Mouse (Mus musculus) hindbrain, embryonic 16.5 days (tissue): ENCODE results near the gene Exph5. TPM values are rescaled to one million over a fixed set of nuclear protein-coding genes. Genes with fewer than 3 reads are reported as not detected.

Source experiments
- ATAC-seq: fragments of 200-750 bp; cut with Nextera tagmentation; 2 replicates; pipeline ENCODE4 v1.8.0; 2017; ENCODE audit warnings: moderate TSS enrichment, moderate library complexity
- H3K27ac ChIP-seq: fragments of 300-500 bp; sonication (generic); 2 replicates; pipeline ENCODE4 v1.5.1; 2014; ENCODE audit warnings: low read depth, mild to moderate bottlenecking, control low read depth, low read length, moderate library complexity
- H3K27me3 ChIP-seq: fragments of 300-500 bp; sonication (generic); replicated peaks from 2 replicates; pipeline ENCODE4 v1.6.1; 2014; ENCODE audit warnings: low read length; ENCODE audit not compliant: control insufficient read depth, insufficient read depth
- H3K36me3 ChIP-seq: fragments of 300-500 bp; sonication (generic); 2 replicates; pipeline ENCODE4 v1.6.1; 2014; ENCODE audit warnings: mild to moderate bottlenecking, low read length, moderate library complexity, mixed read lengths; ENCODE audit not compliant: control insufficient read depth, insufficient read depth
- H3K4me1 ChIP-seq: fragments of 300-500 bp; sonication (generic); 2 replicates; pipeline ENCODE4 v1.6.1; 2014; ENCODE audit warnings: low read depth, low read length; ENCODE audit not compliant: control insufficient read depth, insufficient read depth
- H3K4me2 ChIP-seq: fragments of 300-500 bp; sonication (generic); 2 replicates; pipeline ENCODE4 v1.6.1; 2014; ENCODE audit warnings: mild to moderate bottlenecking, low read length, control low read depth, moderate library complexity
- H3K4me3 ChIP-seq: fragments of 300-500 bp; sonication (generic); 2 replicates; pipeline ENCODE4 v1.5.1; 2014; ENCODE audit warnings: mild to moderate bottlenecking, low read length, control low read depth, moderate library complexity
- H3K9ac ChIP-seq: fragments of 300-500 bp; sonication (generic); 2 replicates; pipeline ENCODE4 v1.6.1; 2014; ENCODE audit warnings: low read depth, mild to moderate bottlenecking, control low read depth, low read length, moderate library complexity
- H3K9me3 ChIP-seq: fragments of 300-500 bp; sonication (generic); 2 replicates; pipeline ENCODE4 v1.6.1; 2014; ENCODE audit warnings: mild to moderate bottlenecking, low read length, moderate library complexity; ENCODE audit not compliant: control insufficient read depth
- WGBS: fragments of 180-500 bp; shearing (Covaris S2); extraction: QIAGEN DNeasy Blood & Tissue Kit; methylation state at CpG from one replicate; pipeline ENCODE4 v1.1.7; 2014; 5-methylcytosine and 5-hydroxymethylcytosine counted together
- polyA plus RNA-seq: library from polyadenylated mRNA; unstranded; fragments of >200 nt; fragmentation: Nextera tagmentation; extraction: Ambion mirVana; gene quantifications from 2 replicates; pipeline ENCODE4 v1.2.1, GENCODE M21; 2015

Exph5 gene
- polyA plus RNA-seq, 1 experiment from 2014 or later: 0.48 TPM

DNA sequence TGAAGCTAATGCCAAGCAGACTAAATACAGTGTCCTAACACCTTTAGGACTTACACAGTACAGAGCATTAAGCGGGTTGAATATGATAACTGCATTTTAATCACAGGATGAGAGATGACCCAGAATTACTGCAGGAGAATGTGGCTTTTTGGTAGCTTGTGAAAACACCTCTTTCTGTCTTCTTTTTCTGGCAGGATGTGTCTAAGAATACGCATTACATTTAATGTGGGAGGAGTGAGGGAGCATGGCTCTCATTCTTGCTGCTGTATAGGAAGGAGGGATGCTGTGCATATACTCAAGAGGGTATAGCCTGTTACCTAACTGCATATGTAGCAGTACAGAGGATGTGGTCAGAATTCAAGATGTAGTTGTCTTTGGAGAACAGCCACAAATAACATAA, 26.7 kb downstream of the Exph5 start:
- no peak overlapping the region for H3K27ac ChIP-seq
- no peaks in the 10 kb centered on the region for H3K36me3 ChIP-seq
- H3K9me3 ChIP-seq: peaks cover 4% of the 10 kb centered on the region; the same call in 1 of the 2 replicates
- WGBS: 90% methylated on average over 2 of the region's 2 CpGs
- H3K9ac ChIP-seq: no peak overlapping the region
- H3K27me3 ChIP-seq: no peaks in the 10 kb centered on the region
- H3K4me3 ChIP-seq: no peak overlapping the region
- H3K4me1 ChIP-seq: no peaks in the 10 kb centered on the region
- ATAC-seq: no peak
- H3K4me2 ChIP-seq: no peak overlapping the region

DNA sequence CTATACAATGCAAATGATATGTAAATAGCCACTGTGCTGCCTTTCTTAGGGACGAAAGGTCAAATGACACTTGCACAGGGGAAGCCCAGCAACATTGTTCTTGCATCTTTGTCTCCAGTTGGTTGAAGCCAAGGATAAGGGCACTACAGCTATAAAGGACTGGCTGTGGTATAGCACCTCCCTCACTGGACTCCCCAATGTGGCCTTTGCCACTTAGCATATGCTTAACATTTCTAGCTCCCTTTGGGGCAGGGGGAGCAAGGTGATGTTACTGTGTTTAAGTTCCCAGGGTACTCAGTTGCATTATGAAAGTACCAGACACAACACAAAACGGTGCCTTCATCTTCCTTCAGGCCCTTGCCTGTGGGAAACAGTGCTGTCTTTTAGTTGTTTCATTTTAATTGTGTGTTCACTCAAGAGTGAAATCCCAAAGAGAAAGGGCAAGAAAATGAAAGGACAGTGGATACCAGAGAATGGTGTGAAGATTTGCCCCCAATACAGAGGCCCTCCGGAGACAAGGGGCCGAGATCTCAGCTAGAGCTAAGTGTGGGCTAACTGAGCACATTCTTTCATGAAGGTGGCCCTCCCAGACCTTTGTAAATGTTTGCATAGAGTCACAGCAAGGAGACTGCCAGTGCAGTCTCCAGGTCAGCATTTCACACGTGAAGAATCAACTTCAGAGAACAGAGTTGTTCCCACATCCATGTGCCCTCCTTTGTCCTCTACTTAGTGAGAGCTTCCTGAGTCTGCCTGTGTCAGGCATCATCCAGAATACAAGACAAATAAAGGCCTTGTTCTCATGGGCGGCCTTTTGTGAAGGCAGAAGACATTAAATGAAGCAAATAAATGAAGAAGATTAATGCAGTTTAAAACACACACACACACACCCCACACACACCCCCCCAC, 28.1 kb downstream of the Exph5 start:
- ATAC-seq: no peak
- 25% methylated on average over 6 of the region's 6 CpGs for WGBS
- Histone ChIP-seq H3K36me3 (no peaks in the 10 kb centered on the region), H3K9me3 (peaks cover 4% of the 10 kb centered on the region; the same call in 1 of the 2 replicates), H3K4me1 (no peaks in the 10 kb centered on the region), H3K4me3 (no peak overlapping the region), H3K27ac (no peak overlapping the region), H3K4me2 (no peak overlapping the region), H3K9ac (no peak overlapping the region), H3K27me3 (no peaks in the 10 kb centered on the region)

DNA sequence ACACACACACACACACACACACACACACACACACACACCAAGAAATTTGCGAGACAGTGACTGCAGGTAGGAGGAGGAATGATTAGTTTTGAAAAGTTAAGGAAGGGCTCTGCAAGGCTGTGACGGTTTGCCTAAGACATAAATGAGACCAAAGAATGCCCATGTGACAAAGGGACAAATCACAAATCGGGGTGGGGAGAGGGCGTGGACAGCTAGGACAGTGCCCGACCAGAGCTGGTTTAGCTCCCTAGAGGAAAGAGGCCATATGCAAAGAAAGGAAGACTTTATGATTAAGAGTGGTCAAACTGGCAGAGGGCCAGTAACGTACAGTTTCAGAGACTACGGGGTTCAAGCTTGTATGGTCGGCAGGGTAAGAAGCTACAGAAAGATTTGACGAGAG, 28.8 kb downstream of the Exph5 start:
- H3K9ac ChIP-seq: no peak overlapping the region
- no peak overlapping the region for H3K4me3 ChIP-seq
- no peak overlapping the region for H3K27ac ChIP-seq
- no peak overlapping the region for H3K4me2 ChIP-seq
- WGBS: 65% methylated on average over 9 of the region's 9 CpGs
- H3K36me3 ChIP-seq: no peaks in the 10 kb centered on the region
- H3K27me3 ChIP-seq: no peaks in the 10 kb centered on the region
- H3K9me3 ChIP-seq: peaks cover 4% of the 10 kb centered on the region; the same call in 1 of the 2 replicates
- ATAC-seq: no peak
- no peaks in the 10 kb centered on the region for H3K4me1 ChIP-seq

DNA sequence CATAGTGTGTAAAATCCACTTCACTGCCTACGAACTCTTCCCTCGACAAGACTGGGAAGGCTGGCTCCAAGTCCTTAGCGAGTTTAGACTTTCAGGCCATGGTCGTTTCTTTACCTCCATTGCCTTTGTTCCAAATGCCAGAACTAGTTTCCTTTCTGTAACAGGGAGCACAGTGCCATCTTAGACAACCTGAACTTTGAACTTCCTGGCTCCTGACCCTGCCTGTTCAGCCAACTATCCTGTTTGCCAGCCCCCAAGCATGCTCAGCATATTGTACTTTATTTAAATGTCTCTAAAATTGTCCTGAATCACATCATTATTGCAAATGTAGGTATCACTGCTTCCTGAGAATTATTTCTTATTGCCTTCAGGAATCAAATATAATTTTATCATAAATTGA, 32.0 kb downstream of the Exph5 start:
- Histone ChIP-seq H3K4me2 (no peak overlapping the region), H3K9ac (no peak overlapping the region), H3K27me3 (no peaks in the 10 kb centered on the region), H3K4me1 (no peaks in the 10 kb centered on the region), H3K4me3 (no peak overlapping the region), H3K36me3 (no peaks in the 10 kb centered on the region), H3K27ac (no peak overlapping the region), H3K9me3 (peaks cover 4% of the 10 kb centered on the region; the same call in 1 of the 2 replicates)
- WGBS: 81% methylated on average over 4 of the region's 4 CpGs
- no peak for ATAC-seq

DNA sequence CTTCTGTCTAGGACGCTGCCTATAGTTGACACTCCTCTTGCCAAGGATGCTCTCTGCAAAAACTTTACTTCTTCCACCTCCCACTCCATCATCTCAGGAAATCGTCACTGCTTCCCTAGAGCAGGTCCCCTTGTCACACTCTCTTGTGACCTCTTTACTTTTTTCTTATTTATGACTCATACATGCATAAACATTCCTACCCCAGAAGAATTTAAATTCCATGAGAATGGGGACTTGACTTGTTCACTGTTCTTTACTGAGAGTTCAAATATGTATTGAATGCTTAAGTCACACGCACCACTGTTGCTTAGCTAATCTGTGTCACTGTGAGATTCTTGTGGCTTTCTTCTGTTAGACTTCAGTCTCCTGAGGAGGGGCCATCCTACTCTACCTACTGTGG, 33.7 kb downstream of the Exph5 start:
- ATAC-seq: no peak

DNA sequence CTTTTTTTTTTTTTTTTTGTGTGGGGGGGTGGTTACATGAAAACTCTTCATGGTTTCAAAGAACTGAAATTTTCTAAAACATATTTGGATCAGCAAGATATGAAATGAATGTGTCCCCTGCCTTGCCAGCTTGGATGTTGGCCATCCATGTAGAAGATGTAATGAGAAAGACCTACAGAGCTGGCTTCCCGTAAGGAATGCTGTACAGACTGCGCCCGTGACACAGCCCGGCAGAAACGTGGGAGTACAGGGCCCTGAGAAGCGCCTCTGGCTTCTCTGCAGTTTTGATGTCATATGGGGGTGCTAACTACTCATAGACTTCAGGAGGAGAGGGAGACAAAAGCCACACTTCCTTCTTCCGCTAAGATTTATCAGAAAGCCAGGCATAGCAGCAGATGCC, 38.1 kb downstream of the Exph5 start:
- no peak overlapping the region for H3K9ac ChIP-seq
- no peak overlapping the region for H3K27ac ChIP-seq
- no peak overlapping the region for H3K4me2 ChIP-seq
- ATAC-seq: no peak
- no peak overlapping the region for H3K4me3 ChIP-seq
- 85% methylated on average over 7 of the region's 7 CpGs for WGBS
- peaks cover 3% of the 10 kb centered on the region; the same call in 1 of the 2 replicates for H3K4me1 ChIP-seq
- H3K9me3 ChIP-seq: no peaks in the 10 kb centered on the region
- no peaks in the 10 kb centered on the region for H3K27me3 ChIP-seq
- H3K36me3 ChIP-seq: no peaks in the 10 kb centered on the region

More for the DNA sequence above, 33.7 kb downstream of the Exph5 start:
- no peaks in the 10 kb centered on the region for H3K27me3 ChIP-seq
- no peak overlapping the region for H3K9ac ChIP-seq
- H3K9me3 ChIP-seq: peaks cover 4% of the 10 kb centered on the region; the same call in 1 of the 2 replicates
- no peak overlapping the region for H3K4me2 ChIP-seq
- no peaks in the 10 kb centered on the region for H3K4me1 ChIP-seq
- no peak overlapping the region for H3K27ac ChIP-seq
- H3K36me3 ChIP-seq: no peaks in the 10 kb centered on the region
- WGBS: 86% methylated on average over 3 of the region's 3 CpGs
- no peak overlapping the region for H3K4me3 ChIP-seq

DNA sequence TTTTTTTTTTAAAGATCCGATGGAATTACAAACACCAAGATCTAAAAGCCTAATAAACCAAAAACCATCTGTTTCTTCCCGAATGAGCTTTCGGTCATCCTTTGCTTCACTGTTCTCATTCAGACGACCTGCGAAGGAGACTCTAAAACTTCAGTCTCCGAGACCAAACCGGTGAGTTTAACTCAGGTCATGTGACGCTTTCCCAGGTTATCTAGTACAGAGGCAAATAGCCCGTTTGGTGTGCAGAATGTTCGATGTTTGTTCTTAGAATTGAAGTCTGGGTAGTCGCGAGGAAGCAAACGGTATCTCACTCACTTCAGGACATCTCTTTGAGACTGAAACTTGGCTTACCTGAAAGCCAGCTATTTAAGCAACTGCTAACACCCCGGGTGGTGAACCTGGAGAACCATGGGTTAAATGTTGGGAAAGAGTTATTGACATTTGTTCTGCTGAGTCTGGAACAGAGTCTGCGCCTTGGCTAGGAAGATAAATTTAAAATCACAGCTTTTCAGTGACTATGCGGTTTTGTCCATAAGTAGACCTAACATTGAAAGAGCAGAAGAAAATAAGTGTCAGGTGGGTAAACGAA, 39.0 kb downstream of the Exph5 start:
- Histone ChIP-seq H3K4me2 (peak overlapping the region; percentile 92), H3K36me3 (no peaks in the 10 kb centered on the region), H3K4me1 (peaks cover 3% of the 10 kb centered on the region; the same call in 1 of the 2 replicates), H3K9me3 (no peaks in the 10 kb centered on the region), H3K27me3 (no peaks in the 10 kb centered on the region), H3K4me3 (peak overlapping the region; percentile 52), H3K9ac (peak overlapping the region; percentile 56; the same call in 1 of the 2 replicates), H3K27ac (no peak overlapping the region)
- no peak for ATAC-seq
- WGBS: 53% methylated on average over 17 of the region's 17 CpGs

DNA sequence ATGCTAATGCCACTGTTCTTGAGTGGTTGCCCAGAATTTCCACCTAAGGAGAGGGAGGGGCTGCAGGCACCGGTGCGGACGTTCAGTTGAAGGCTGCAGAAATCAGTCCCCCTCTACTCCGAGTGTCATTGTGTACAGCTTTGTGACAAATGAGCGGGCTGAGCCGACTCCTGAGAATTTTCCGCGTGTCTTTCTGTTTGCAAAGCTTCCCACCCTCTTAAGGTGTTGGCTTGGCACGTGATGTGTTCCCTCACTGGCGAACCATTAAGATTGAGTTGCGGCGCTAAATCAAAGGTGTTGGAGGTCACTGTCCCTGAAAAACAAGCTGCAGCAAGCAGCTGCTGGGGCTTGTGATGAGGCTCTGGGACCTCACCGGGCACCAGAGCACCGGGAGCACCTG, 39.5 kb downstream of the Exph5 start:
- H3K27ac ChIP-seq: no peak overlapping the region
- no peaks in the 10 kb centered on the region for H3K36me3 ChIP-seq
- peak overlapping the region; percentile 52 for H3K4me3 ChIP-seq
- WGBS: 9% methylated on average over 14 of the region's 14 CpGs
- H3K4me1 ChIP-seq: peaks cover 3% of the 10 kb centered on the region; the same call in 1 of the 2 replicates
- H3K27me3 ChIP-seq: no peaks in the 10 kb centered on the region
- no peaks in the 10 kb centered on the region for H3K9me3 ChIP-seq
- ATAC-seq: no peak
- peak overlapping the region; percentile 56 for H3K9ac ChIP-seq
- H3K4me2 ChIP-seq: peak overlapping the region; percentile 92

DNA sequence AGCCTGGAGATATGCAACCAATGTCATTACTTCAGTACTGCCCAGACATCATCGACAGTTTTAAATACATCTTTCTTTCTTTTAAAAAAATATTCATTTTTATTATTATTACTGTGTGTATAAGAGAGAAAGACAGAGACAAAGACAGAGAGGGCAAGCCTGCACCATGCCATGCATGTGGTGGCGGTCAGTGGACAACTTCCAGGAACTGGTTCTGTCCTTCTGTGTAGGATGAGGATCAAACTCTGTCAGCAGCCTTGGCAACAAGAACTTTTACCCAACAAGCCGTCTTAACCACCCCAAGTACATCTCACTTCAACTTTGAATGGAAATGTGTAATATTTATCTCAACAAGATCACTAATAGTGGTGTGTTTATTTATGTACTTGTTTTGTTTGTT, 40.5 kb downstream of the Exph5 start:
- Histone ChIP-seq H3K4me1 (peaks cover 3% of the 10 kb centered on the region; the same call in 1 of the 2 replicates), H3K27me3 (no peaks in the 10 kb centered on the region), H3K4me3 (no peak overlapping the region), H3K9me3 (no peaks in the 10 kb centered on the region), H3K36me3 (no peaks in the 10 kb centered on the region), H3K9ac (no peak overlapping the region), H3K4me2 (peak overlapping the region; percentile 92; the same call in 1 of the 2 replicates), H3K27ac (no peak overlapping the region)
- ATAC-seq: no peak
- WGBS: 88% methylated on average over 3 of the region's 3 CpGs
